Mouse (Mus musculus): Measurements from ENCODE around the gene Cfap58. TPM values are rescaled to one million over a fixed set of nuclear protein-coding genes. Genes with fewer than 3 reads are reported as not detected.

Cfap58 gene
- not detected in 2 replicates for polyA plus RNA-seq (2012; rRNA removed; ENCODE audit: low replicate concordance)

GRCm38 (mm10) chr19:47937443-47938406 is at the start of gene Cfap58:
Gene Cfap58 (plus strand): TSS chr19:47937675.

GRCm38 (mm10) chr19:47919126-47919965 is 18.1 kb upstream of the Cfap58 start, which contains the start of the genes Cfap43 and Itprip:
Gene Cfap43 (minus strand): TSS chr19:47919287.
Gene Itprip (minus strand): TSS chr19:47919299.

Other genes starting within 250 kb of the Cfap58 start
- 20.2 and 34.7 TPM in 2 replicates for gene Col17a1, start 245.6 kb upstream of the Cfap58 start, polyA plus RNA-seq (2012; rRNA removed; ENCODE audit: low replicate concordance)
- gene Sfr1, start 206.0 kb upstream of the Cfap58 start, polyA plus RNA-seq (2012; rRNA removed; ENCODE audit: low replicate concordance) = 52.8 and 62.7 TPM in 2 replicates
- 59.6 and 60.6 TPM in 2 replicates for gene Gsto1, start 82.7 kb upstream of the Cfap58 start, polyA plus RNA-seq (2012; rRNA removed; ENCODE audit: low replicate concordance)
- 1.3 and 3.0 TPM in 2 replicates for gene Gsto2, start 72.1 kb upstream of the Cfap58 start, polyA plus RNA-seq (2012; rRNA removed; ENCODE audit: low replicate concordance)
- gene Cfap43, start 18.4 kb upstream of the Cfap58 start, polyA plus RNA-seq (2012; rRNA removed; ENCODE audit: low replicate concordance) = 0.04 TPM in 1 of 2 replicates, not detected in the other
- gene Itprip, start 18.4 kb upstream of the Cfap58 start, polyA plus RNA-seq (2012; rRNA removed; ENCODE audit: low replicate concordance) = 8.3 and 11.6 TPM in 2 replicates

Data from mammary gland, adult 2 months (tissue).